Mouse (Mus musculus): ENCODE results near the gene March4.

March4 gene

DNA sequence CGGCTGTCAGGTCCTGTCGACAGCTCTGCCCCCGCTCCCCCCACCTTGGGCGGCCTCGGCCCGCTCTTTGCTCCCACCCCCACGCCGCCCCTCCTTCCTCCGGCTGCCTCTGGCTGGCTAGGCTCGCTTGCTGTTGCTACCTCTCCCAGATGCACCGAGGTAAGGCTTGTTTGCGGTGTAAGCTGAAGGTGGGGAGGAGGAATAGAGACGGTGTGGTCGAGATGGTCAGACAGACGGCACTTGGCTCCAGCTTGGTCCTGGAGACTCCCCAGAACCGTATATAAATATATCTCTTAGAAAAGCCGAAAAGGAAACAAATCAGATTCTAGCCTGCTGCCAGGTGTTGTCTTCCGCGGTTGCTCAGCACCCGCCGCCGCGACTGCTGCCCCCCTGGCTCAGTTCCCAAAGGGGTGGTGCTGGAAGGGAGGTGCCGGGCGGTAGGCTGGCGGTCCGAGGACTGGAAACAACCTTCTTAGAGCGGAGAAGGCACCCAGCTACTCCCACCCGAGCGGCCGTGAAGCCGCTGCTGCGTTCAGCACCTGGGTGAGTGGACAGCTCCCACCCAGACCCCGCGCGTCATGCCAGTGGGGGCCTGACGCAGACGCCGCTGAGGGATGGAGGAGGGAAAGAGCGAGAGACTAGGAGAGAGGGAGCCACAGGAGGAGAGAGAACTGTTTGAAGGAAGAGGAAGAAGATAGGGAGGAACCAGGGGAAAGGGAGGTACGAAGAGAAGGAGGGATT is at the start of gene March4:
Gene March4 (minus strand): TSS at position 320 of the 741 bp plus-strand sequence.
- DNase-seq (ENCODE audit: low read depth) = peak; percentile 15

DNA sequence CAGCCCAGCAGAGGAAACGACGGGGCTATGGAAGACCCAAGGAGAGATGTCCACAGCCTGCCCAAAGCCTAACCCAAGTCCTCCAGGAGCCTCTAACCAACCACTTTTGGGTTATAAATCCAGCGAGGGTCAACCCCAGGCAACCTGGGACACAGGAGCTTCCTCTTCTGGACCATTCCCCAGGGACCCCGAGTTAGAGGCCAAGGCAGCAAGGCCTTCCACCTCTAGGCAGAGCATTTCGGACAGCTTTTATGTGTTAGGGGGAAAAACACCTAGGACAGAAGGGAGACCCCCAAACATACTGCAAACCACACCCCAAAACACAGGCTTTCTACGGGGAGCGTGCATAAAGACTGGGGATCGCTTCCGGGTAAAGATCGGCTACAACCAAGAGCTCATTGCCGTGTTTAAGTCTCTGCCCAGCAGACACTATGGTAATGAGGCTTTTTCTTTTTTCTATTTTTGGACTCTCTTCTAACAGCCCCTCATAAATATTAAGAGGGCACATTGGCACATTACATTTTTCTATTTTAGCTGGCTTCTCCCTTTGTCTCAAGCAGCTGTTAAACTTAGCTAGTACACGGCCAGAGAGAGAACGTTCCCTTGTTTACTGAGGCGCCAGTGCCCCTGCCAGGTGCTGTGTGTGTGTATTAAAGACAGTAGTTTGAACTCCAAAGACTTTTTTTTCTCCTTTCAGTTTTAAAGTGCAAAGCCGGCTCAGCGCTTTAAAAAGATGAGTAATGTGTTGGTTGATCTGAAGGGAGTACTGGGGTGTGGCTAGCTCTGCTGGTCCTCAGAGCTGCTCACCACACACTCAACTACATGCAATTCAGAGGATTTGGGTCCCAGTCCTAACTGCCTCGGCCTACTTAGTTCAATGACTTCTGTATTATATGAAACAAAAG is 49.5 kb upstream of the March4 start:
- DNase-seq (ENCODE audit: low read depth) = no peak

DNA sequence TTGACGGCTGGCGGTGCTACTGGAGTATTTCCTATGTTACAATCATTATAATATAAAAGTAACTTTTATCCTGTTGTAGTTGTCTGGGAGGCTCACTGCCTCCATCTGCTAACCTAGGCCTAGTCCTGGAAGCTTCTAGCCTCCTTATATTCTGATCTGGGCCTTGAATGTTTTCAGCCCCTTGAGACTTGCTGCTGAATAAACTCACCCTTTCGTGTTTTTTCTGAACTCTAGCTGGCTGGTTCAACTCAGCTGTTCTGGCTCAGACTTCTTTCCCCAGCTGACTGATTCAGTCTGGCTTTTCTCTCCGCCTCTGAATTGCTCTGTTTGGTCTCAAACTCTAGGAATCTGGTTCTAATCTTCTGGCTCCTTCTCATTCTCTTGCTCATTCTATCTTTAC is 47.2 kb upstream of the March4 start:
- no peak for DNase-seq (ENCODE audit: low read depth)

DNA sequence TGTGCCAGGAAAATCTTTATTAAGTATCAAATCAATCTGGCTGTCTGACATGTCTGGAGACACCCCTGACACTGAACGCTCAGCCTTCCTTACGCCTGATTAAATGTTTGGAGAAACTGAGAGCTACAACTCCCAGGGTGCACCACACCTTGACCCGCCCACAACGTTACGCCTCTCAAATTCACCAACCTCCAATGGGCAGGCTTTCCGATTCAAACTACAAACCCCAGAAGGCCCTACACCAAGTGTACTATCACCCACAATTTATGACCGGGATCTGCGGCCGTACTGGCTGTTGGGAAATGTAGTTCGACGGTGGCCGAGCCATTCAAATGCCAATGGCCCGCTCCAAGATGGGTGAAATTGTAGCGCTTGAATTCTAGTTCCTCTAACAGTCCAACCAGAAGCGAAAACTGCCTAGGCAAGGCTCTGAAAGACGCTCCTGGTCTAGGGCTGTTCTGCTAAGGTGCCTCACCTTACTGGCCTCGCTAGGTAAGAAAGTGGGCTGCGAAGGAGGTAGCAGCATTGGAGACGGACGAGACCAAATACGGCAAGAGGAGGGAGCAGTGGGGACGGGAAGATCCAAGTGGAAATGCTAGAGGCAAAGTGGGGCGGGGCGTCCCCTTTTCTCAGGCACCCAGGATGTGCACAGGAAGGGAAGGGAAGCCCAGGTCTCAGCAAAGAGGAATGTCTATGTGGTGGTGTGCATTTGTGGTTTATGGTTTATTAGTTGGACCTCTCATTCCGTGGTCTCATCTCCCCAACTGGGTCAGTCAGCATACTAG is 46.4 kb upstream of the March4 start, which contains the start of gene Smarcal1:
Gene Smarcal1 (plus strand): TSS at position 305 of the 785 bp plus-strand sequence.
- DNase-seq (ENCODE audit: low read depth) = peak; percentile 97

DNA sequence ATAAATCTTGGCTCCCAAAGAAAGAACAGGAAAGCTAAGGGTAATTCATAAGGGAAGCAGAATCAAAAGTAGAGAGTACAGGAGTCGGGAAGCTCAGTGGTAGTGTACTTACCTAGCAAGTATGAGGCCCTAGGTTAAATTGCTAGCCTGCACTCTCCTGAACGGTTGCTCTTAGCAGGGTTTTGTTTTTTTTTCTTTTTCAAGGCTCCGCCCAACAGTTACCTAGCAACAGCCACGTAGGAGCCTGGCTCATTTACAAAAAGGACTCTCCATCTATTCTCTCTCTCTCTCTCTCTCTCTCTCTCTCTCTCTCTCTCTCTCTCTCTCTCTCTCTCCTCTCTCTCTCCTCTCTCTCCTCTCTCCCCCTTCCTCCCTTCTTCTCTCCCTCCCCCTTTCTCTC is 42.1 kb upstream of the March4 start:
- DNase-seq (ENCODE audit: low read depth) = peak; percentile 59

DNA sequence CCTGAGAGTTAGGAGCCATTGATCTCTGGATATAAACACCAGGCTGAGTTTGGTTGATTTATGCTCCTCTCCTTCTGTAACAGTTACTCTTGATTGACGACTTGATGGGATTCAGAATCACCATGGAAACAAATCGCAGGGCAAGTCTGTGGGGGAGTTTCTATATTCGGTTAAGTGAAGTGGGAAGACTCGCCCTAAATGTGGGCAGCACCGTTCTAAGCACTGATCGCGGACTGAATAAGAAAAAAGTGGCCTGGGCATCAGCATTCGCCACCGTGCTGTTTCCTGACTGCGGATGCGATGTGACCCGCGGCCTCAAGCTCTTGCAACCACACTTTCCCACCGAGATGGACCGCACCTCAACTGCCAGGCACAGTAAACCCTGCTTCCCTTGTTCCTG is 41.6 kb upstream of the March4 start:
- no peak for DNase-seq (ENCODE audit: low read depth)

DNA sequence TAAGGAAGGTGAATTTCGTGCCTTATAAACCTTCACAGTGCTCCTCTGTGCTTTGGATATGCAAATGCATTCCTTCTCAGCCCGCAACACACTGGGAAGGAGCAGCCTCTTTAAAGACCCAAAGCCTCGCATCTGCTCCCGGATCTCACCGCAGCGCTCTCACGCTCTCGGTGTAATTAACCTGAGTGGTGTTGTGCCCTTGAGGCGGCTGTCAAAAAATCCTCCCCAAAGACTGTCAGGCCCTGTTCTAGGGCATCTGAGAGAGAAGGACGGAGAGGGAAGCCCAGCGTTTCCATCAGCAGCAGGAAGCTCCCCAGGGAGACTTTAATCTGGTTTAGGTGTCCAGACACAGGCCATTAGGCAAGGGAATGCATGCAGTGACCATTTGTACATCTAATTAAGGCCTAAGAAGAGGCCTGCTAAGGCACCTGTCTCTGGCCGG is 40.8 kb upstream of the March4 start:
- DNase-seq (ENCODE audit: low read depth) = no peak

DNA sequence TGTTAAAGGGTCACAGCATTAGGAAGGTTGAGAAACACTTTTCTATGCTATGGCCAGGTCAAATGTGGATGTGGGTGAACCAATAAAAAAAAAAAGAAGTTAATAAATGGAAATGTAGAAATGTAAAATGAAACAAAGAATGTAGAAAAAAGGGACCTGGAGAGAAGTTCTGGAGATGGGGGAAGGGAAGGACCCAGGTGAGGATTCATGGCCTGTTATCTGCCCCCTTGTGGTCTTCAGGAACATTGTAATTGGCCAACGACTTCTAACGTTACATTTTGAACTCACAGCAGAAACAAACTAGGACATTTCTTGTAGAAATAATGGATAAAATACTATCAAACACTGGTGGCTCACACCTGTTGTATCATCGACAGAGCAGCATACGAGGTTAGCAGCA is 38.4 kb upstream of the March4 start:
- peak; percentile 29 for DNase-seq (ENCODE audit: low read depth)

DNA sequence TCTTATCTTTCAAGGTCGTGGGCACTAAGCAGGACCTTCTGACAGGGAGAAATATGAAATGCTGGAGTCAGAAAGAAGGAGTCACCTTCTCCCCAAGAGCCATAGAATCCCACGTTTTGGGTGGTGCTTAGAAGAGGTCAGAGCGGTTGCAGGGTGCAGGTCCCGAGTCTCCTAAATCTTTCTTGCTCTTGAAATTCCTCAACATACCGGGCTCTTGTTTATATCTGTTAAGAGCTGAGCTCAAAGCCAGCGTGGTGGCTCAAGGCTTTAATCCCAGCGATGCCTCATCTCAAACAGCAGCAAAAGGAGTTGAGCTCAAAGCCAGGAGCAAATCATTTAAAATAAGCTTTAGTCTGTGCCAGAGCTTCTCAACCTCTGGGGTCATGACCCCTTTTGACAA is 37.9 kb upstream of the March4 start:
- DNase-seq (ENCODE audit: low read depth) = no peak

DNA sequence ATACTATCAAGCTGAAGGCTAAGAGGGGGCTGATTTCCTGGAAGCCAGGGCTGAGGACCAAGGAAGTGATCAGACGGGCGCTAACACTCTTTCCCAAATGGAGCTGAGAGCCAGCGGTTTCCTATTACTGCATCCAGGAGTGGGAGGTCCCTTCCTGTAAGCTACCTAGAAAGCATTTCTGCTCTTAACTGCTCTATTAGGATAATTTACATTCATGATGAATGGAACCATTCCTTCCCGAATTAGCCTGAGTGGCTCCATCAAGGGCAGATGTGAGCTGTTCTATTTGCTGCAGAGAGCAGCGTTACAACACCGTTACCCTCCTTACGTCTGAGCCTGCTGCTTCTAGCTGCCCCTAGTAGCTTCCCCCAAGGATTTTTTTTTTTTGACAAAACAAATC is 37.3 kb upstream of the March4 start:
- no peak for DNase-seq (ENCODE audit: low read depth)

DNA sequence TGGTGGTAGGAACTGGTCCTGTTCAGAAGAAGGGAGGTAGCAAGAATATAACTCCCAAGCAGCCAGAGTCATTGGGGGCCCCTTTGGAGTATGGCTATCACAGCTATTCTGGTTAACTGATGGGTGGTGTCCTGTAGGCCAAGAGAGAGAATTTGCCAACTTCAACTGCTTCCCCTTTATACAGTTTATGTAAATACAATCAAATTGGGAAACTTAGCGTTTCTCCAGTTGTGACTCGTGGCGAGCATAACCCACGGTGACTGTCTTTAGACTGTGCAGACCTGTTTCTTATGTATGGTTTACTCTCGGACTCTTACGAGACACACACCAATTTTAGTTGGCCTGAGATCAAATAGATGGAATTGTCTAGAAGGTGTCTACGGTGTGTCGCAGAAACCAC is 32.0 kb upstream of the March4 start:
- no peak for DNase-seq (ENCODE audit: low read depth)

DNA sequence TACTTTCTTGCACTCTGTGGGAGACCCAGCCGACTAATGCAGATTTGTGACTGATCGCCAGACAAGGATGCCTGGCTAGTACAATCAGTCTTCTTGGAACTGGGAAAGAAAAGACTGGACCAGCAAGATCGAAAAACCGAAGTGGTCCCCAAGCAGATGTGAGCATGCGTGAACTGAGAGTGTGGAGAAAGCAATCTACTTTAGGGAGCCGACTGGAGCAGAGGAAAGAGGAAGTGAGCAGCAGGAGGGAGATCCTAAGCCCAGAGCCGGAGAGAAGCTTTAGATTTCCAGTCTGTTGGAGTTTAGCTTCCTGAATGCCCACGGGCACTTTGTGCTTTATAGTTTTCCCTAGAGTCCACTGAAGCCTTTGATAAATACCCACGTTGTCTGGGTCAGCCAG is 30.3 kb upstream of the March4 start:
- no peak for DNase-seq (ENCODE audit: low read depth)

DNA sequence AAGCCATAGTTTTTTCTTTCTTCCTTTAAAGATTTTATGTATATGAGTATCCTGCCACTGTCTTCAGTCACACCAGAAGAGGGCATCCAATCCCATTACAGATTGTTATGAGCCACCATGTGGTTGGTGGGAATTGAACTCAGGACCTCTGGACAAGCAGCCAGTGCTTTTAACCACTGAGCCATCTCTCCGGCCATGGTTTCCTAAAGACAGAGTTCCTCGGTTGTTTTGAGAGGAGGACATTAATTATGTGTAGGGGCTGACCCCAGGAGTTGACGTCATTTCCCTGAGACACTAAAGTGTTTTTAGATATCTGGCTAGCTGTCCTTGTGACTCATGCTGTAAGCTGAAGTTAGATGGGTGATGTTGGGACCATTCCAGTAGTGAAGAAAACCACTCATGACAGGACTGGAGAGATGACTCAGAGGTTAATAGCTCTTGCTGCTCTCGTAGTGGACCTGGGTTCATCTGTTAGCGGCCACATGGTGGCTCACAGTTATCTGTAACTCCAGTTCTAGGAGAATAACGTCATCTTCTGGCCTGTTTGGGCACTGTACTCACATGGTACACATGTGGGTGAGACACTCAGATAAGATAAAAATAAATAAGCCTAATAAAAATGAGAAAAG is 27.7 kb upstream of the March4 start:
- no peak for DNase-seq (ENCODE audit: low read depth)

DNA sequence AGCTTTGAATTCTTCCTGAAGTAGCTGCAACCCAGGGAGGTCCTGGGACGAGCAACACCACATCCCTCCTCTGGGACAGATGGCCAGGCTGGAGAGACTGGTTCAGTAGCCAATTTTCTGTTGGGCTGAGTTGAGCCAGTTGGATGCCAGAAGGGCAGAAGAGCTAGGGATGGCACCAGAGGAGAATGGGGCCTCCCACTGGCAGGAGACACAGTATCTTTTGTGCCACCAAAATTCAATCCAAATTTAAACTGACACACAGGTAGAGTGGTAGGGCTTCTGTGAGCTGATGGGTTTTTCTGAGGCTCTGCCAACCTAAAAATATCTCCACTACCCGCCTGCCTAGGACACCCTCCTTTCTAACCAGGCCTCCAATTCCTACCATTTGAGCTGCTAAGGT is 21.9 kb upstream of the March4 start:
- DNase-seq (ENCODE audit: low read depth) = no peak

DNA sequence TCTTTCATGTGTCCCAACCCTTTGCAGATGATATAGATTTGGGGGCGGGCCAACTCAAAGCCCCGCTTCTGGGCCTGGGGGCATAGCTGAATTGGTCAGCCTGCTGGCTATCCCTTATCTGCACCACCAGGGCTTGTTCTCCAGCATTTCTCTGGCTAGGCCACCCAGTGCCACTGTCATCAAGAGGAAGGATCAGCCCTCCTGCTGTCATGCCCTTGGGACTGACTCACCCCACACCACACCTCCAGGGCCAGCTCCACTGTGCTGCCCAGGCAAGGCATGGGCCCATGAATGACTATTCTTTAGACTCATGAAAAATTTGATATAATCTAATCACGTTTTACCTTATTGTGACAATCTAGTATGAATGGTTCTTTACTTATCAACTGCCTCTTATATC is 19.7 kb upstream of the March4 start:
- DNase-seq (ENCODE audit: low read depth) = no peak

DNA sequence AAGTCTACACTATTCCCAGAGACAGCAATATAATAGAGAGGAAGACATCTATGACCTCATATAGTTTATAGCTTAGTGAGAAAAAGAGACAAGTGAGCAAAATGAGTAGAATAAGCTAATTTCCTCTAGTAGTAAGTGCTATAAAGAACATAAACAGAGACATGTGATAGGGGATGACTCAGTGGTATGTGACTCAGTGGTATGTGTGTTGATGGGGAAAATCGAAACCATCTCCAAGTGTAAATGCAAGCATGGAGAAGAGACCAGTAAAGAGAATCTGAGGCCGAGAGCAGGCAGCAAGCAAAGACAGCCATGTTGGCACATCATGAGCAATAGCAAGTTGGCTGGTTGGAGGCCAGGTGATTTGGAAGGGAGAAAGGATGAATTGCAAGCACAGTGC is 13.6 kb upstream of the March4 start:
- DNase-seq (ENCODE audit: low read depth) = no peak

DNA sequence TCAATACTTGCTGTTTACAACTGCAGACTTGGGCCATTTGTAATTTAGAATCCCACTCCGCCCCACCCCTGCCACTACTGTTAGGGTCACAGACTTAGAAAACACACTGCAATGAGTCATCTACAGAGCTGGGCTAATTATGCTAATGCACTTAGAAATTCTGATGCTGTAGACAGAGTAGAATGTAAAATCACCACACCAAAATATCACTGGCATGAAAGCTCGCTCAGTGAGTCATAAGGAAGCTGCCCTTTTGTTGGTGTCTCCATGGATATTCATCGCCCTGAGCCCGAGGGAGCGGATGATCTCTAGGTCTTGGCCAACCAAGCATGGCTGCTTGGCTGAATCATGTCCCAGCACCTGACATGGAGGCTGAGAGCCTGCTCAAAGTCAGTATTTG is 1.5 kb upstream of the March4 start:
- no peak for DNase-seq (ENCODE audit: low read depth)

DNA sequence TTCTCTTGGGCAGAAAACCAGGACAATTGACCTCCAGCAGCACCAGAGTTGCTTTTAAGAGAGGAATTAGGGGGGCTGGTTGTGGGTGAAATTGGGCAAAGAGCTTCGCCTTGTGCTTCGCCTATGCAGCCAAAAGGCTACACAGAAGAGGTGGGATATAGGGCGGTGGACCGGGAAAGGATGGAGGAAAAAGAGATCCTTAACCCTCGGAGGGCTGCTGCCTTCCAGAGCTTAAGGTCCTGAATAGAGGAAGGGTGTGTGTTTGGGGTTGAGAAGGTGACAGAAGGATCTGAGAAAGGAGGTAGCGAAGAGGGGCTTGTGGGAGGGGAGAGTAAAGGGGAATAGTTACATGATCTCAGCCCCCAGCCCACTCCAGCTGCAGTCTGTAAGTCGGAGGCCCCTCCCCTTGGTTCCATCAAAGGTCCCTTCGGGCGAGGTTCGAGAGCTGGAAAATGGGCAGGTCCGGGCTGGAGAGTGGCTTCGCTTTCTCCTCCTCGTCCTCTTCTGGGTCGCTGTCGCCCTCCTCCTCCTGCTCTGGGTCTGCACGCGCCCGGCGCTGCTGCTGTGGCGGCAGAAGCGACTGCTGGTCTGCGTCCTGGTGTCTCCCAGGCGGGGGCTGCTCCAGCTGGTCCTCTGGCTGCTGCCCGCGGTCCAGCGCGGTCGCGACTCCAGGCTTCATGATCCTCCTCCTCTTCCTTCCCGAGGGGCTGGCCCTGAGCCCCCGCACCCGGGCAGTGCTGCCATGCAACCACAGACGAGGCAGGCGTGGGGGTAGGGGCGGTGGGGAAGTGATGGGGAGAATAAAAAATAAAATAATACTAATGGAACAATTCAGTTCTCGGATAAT is 782 bp downstream of the March4 start:
- DNase-seq (ENCODE audit: low read depth) = no peak

DNA sequence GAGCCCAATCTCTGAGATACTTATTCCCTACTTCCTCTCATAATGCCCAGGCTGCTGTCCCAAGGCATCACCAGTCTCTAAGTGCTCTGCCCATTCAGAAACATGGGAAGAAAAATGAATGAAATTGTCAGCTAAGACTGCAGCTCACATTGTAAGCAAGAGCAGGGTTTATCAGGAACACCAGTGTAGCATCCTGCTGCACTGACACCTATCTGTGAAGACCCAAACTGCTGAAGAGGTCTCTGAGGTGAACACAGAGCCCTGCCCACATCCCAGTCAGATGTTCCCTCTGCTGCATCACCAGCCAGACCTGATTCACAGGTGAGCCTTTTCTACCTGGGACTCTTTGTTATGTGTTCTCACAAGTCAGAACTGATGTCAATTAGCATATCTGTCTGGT is 3.3 kb downstream of the March4 start:
- no peak for DNase-seq (ENCODE audit: low read depth)

DNA sequence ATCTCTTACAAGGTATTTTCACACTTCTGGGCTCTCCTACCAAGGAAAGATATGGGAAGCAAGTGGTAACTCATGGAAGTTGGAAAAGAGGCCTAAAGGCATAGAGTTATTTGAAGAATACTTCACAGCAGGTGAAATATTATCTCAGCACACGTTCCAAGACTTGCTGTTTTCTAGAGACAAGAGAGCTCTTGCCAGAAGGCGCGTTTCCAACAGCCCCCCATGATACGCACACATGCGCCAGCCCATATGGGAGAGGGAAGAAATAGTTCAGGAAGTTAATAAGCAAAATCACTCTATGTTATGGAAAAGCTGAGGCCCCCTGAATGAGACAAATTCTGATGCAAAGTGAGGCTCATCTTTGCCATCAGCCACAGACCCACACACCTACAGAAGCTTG is 3.8 kb downstream of the March4 start:
- DNase-seq (ENCODE audit: low read depth) = no peak
